Mouse (Mus musculus) hindbrain, postnatal 0 days (tissue): ENCODE results near the gene Mtrf1. TPM values are rescaled to one million over a fixed set of nuclear protein-coding genes. Genes with fewer than 3 reads are reported as not detected.

Experiments used
- ATAC-seq: fragments of 200-750 bp; cut with Nextera tagmentation; 2 replicates; pipeline ENCODE4 v1.8.0; 2017; ENCODE audit warnings: mild to moderate bottlenecking, moderate TSS enrichment, moderate library complexity
- DNase-seq: peaks from one replicate; pipeline ENCODE4 v3.0.0-alpha.2; 2015; ENCODE audit warnings: low spot score
- H3K27ac ChIP-seq: fragments of 300-500 bp; sonication (generic); 2 replicates; pipeline ENCODE4 v1.5.1; 2014; ENCODE audit warnings: mild to moderate bottlenecking
- H3K27me3 ChIP-seq: fragments of 300-500 bp; sonication (generic); 2 replicates; pipeline ENCODE4 v1.6.1; 2014; ENCODE audit warnings: low read length, mixed read lengths; ENCODE audit not compliant: insufficient read depth
- H3K36me3 ChIP-seq: fragments of 300-500 bp; sonication (generic); 2 replicates; pipeline ENCODE4 v1.6.1; 2014; ENCODE audit warnings: low read length, mixed read lengths; ENCODE audit not compliant: insufficient read depth
- H3K4me1 ChIP-seq: fragments of 300-500 bp; sonication (generic); 2 replicates; pipeline ENCODE4 v1.6.1; 2014; ENCODE audit warnings: antibody characterized with exemption, low read length, mixed read lengths; ENCODE audit not compliant: insufficient read depth
- H3K4me2 ChIP-seq: fragments of 300-500 bp; sonication (generic); 2 replicates; pipeline ENCODE4 v1.6.1; 2014; ENCODE audit warnings: low read depth, mild to moderate bottlenecking, low read length, moderate library complexity, mixed read lengths
- H3K4me3 ChIP-seq: fragments of 300-500 bp; sonication (generic); 2 replicates; pipeline ENCODE4 v1.5.1; 2014; ENCODE audit warnings: low read length
- H3K9ac ChIP-seq: fragments of 300-500 bp; sonication (generic); replicated peaks from 2 replicates; pipeline ENCODE4 v1.6.1; 2014; ENCODE audit warnings: mild to moderate bottlenecking, low read length, moderate library complexity, mixed read lengths
- H3K9me3 ChIP-seq: fragments of 300-500 bp; sonication (generic); 2 replicates; pipeline ENCODE4 v1.6.1; 2016; ENCODE audit warnings: low read length, mixed read lengths
- CTCF ChIP-seq: IDR thresholded peaks from 2 replicates; pipeline ENCODE4 v1.5.1; 2016; ENCODE audit warnings: antibody characterized with exemption, control low read depth, low read depth
- WGBS: fragments of 180-500 bp; shearing (Covaris S2); extraction: QIAGEN DNeasy Blood & Tissue Kit; methylation state at CpG from one replicate; pipeline ENCODE4 v1.1.7; 2014; 5-methylcytosine and 5-hydroxymethylcytosine counted together
- polyA plus RNA-seq: library from polyadenylated mRNA; unstranded; fragments of >200 nt; fragmentation: Nextera tagmentation; extraction: Ambion mirVana; gene quantifications from 2 replicates; pipeline ENCODE4 v1.2.1, GENCODE M21; 2015
- total RNA-seq: library from RNA; depleted of rRNA; stranded (reverse); fragments of >200 nt; gene quantifications from 2 replicates; pipeline ENCODE4 v1.2.3, GENCODE M21; 2014; rRNA removed

Gene Mtrf1
- total RNA-seq (4.1 and 6.6 TPM in 2 replicates), polyA plus RNA-seq (9.5 and 12.1 TPM in 2 replicates)

GRCm38 (mm10) chr14:79397321-79398122 is at the start of gene Mtrf1:
TSS of gene Mtrf1 (plus strand) at chr14:79397772.
- TF ChIP-seq CTCF: peak; percentile 12; the same call in 1 of the 2 replicates
- Histone ChIP-seq H3K4me3 (peak within 1 kb of the TSS; percentile 56), H3K36me3 (peaks cover 5% of the 10 kb centered on the region; the same call in 1 of the 2 replicates), H3K27me3 (no peaks in the 10 kb centered on the region), H3K9me3 (no peaks in the 10 kb centered on the region), H3K4me1 (no peaks in the 10 kb centered on the region), H3K27ac (peak within 1 kb of the TSS; percentile 82), H3K4me2 (peak within 1 kb of the TSS; percentile 55), H3K9ac (peak within 1 kb of the TSS; percentile 49)
- WGBS: 19% methylated on average over 23 of the region's 23 CpGs
- DNase-seq: peak; percentile 88
- ATAC-seq: peak; percentile 97

GRCm38 (mm10) chr14:79358055-79358454 is 39.5 kb upstream of the Mtrf1 start:
- 88% methylated on average over 2 of the region's 2 CpGs for WGBS
- peaks cover 4% of the 10 kb centered on the region; the same call in 1 of the 2 replicates for H3K36me3 ChIP-seq
- H3K9ac ChIP-seq: no peak overlapping the region
- H3K27ac ChIP-seq: no peak overlapping the region
- no peaks in the 10 kb centered on the region for H3K9me3 ChIP-seq
- no peak overlapping the region for H3K4me2 ChIP-seq
- H3K27me3 ChIP-seq: no peaks in the 10 kb centered on the region
- H3K4me1 ChIP-seq: no peaks in the 10 kb centered on the region
- TF ChIP-seq CTCF: no peak
- H3K4me3 ChIP-seq: no peak overlapping the region
- ATAC-seq (no peak), DNase-seq (no peak)

- no peak for ATAC-seq
- H3K9me3 ChIP-seq: no peaks in the 10 kb centered on the region
- peaks cover 7% of the 10 kb centered on the region; the same call in 1 of the 2 replicates for H3K36me3 ChIP-seq
- no peak overlapping the region for H3K27ac ChIP-seq
- H3K4me2 ChIP-seq: no peak overlapping the region
- TF ChIP-seq CTCF: no peak
- no peak for DNase-seq
- no peaks in the 10 kb centered on the region for H3K27me3 ChIP-seq
- no peak overlapping the region for H3K9ac ChIP-seq
- H3K4me1 ChIP-seq: no peaks in the 10 kb centered on the region
- no peak overlapping the region for H3K4me3 ChIP-seq
Measured at GRCm38 (mm10) chr14:79377041-79377440, 20.5 kb upstream of the Mtrf1 start.

GRCm38 (mm10) chr14:79383120-79383519 is 14.5 kb upstream of the Mtrf1 start:
- no peaks in the 10 kb centered on the region for H3K4me1 ChIP-seq
- ATAC-seq (no peak), DNase-seq (no peak)
- TF ChIP-seq CTCF: no peak
- H3K9ac ChIP-seq: no peak overlapping the region
- no peak overlapping the region for H3K4me2 ChIP-seq
- H3K9me3 ChIP-seq: no peaks in the 10 kb centered on the region
- no peaks in the 10 kb centered on the region for H3K27me3 ChIP-seq
- H3K27ac ChIP-seq: no peak overlapping the region
- H3K4me3 ChIP-seq: no peak overlapping the region
- H3K36me3 ChIP-seq: 0 out of 2 replicates have a peak, but pooled peaks cover 3% of the 10 kb centered on the region
- 91% methylated on average over 7 of the region's 7 CpGs for WGBS

- TF ChIP-seq CTCF: no peak
- ATAC-seq: no peak
- H3K9ac ChIP-seq: no peak overlapping the region
- no peaks in the 10 kb centered on the region for H3K9me3 ChIP-seq
- H3K4me1 ChIP-seq: peaks cover 5% of the 10 kb centered on the region; the same call in 1 of the 2 replicates
- no peak overlapping the region for H3K27ac ChIP-seq
- H3K4me2 ChIP-seq: no peak overlapping the region
- WGBS: 95% methylated on average over 3 of the region's 3 CpGs
- H3K36me3 ChIP-seq: no peaks in the 10 kb centered on the region
- no peaks in the 10 kb centered on the region for H3K27me3 ChIP-seq
- H3K4me3 ChIP-seq: no peak overlapping the region
- no peak for DNase-seq
Measured at GRCm38 (mm10) chr14:79388304-79388703, 9.3 kb upstream of the Mtrf1 start.

GRCm38 (mm10) chr14:79389438-79390264 is 7.9 kb upstream of the Mtrf1 start:
- DNase-seq (peak; percentile 14), ATAC-seq (no peak)
- Histone ChIP-seq H3K4me3 (peak overlapping the region; percentile 92), H3K9ac (peak overlapping the region; percentile 67), H3K4me1 (peaks cover 5% of the 10 kb centered on the region; the same call in 1 of the 2 replicates), H3K36me3 (no peaks in the 10 kb centered on the region), H3K4me2 (peak overlapping the region; percentile 90), H3K27ac (peak overlapping the region; percentile 83), H3K27me3 (no peaks in the 10 kb centered on the region), H3K9me3 (no peaks in the 10 kb centered on the region)
- no peak for TF ChIP-seq CTCF
- WGBS: 2% methylated on average over 16 of the region's 16 CpGs
